Mouse (Mus musculus) spleen, postnatal 36 days (tissue): ENCODE data around the gene Exoc7.

Experiments used
- DNase-seq, 2 experiments: peaks; one replicate each; pipeline ENCODE4 v3.0.0; 2022; ENCODE audit warnings: low spot score in 2 of 2, mixed read lengths in 1 of 2

Gene Exoc7

GRCm38 (mm10) chr11:116244580-116244979 lies 62.5 kb downstream of the Exoc7 start:
- no peak for DNase-seq

- no peak for DNase-seq
These were observed 65.2 kb downstream of the Exoc7 start for GRCm38 (mm10) chr11:116241744-116242235.

GRCm38 (mm10) chr11:116239797-116240196 lies 67.2 kb downstream of the Exoc7 start:
- no peak for DNase-seq
